24 mouse cellular contexts compared by ENCODE assay signal in the genomic region with DNA sequence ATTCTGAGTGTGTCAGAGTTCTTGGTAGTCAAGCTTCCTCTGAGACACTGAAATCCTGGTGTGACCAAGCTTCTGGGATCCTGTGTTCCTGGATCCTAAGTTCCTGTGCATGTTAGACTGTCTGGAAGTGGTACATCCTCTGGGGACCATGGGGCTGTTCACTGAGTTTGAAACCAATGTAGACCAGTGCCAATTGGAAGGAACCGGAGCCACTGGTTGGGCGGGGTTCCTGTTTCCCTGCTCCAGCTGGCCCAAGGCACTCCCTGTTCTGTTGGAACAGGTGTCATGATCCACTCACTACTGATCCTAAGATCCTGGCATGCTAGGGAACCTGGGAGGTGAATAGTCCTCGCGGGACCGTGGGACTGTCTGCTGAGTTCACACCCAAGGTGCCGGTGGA.
"Had no signal": no experiment of that assay in that cellular context is flagged by ENCODE, and none has a peak within 500 bp of the region (broad histone marks: within the 10 kb centered on the region; RNA-seq: fewer than 3 reads in every experiment).

No protein-coding gene starts in this region.

- H3K27me3 ChIP-seq: embryonic facial prominence, embryonic 12.5 days; embryonic facial prominence, embryonic 13.5 days; embryonic facial prominence, embryonic 15.5 days; forebrain, embryonic 12.5 days; forebrain, embryonic 13.5 days; forebrain, embryonic 15.5 days had no signal

- H3K36me3 ChIP-seq: embryonic facial prominence, embryonic 10.5 days; embryonic facial prominence, embryonic 12.5 days; embryonic facial prominence, embryonic 13.5 days; embryonic facial prominence, embryonic 15.5 days; forebrain, embryonic 10.5 days; forebrain, embryonic 12.5 days; forebrain, embryonic 15.5 days had no signal

- DNase-seq: cerebellum, adult 8-10 months; cerebellum, adult 9-10 months; cerebellum, adult 9-11 months; cerebellum, postnatal 10 days; cerebellum, postnatal 14 days; cerebellum, postnatal 25 days; cerebellum, postnatal 36 days; embryo, embryonic 11 days; forebrain, postnatal 0 days; gastrocnemius, adult 2 months; gastrocnemius, postnatal 10 days; gastrocnemius, postnatal 14 days; gastrocnemius, postnatal 25 days; gastrocnemius, postnatal 36 days had no signal

- H3K4me3 ChIP-seq: embryonic facial prominence, embryonic 10.5 days; embryonic facial prominence, embryonic 12.5 days; embryonic facial prominence, embryonic 13.5 days; embryonic facial prominence, embryonic 15.5 days; erythroblast, embryonic 14.5 days; forebrain, embryonic 10.5 days; forebrain, embryonic 12.5 days; forebrain, embryonic 13.5 days; forebrain, embryonic 15.5 days; gastrocnemius, adult 2 months; heart, adult 2 months had no signal

- H3K4me1 ChIP-seq: embryonic facial prominence, embryonic 10.5 days; embryonic facial prominence, embryonic 12.5 days; embryonic facial prominence, embryonic 13.5 days; embryonic facial prominence, embryonic 15.5 days; forebrain, embryonic 10.5 days; forebrain, embryonic 12.5 days; forebrain, embryonic 13.5 days; forebrain, embryonic 15.5 days had no signal

- H3K27ac ChIP-seq: embryonic facial prominence, embryonic 10.5 days; embryonic facial prominence, embryonic 12.5 days; embryonic facial prominence, embryonic 13.5 days; embryonic facial prominence, embryonic 15.5 days; forebrain, embryonic 10.5 days; forebrain, embryonic 12.5 days; forebrain, embryonic 13.5 days; forebrain, embryonic 15.5 days; gastrocnemius, adult 2 months; heart, adult 2 months had no signal

- H3K9me3 ChIP-seq: embryonic facial prominence, embryonic 10.5 days; embryonic facial prominence, embryonic 12.5 days; embryonic facial prominence, embryonic 13.5 days; embryonic facial prominence, embryonic 15.5 days; forebrain, embryonic 10.5 days; forebrain, embryonic 12.5 days; forebrain, embryonic 13.5 days; forebrain, embryonic 15.5 days had no signal
